Mouse (Mus musculus): ENCODE measurements around the gene Trappc6b.

Gene Trappc6b

DNA sequence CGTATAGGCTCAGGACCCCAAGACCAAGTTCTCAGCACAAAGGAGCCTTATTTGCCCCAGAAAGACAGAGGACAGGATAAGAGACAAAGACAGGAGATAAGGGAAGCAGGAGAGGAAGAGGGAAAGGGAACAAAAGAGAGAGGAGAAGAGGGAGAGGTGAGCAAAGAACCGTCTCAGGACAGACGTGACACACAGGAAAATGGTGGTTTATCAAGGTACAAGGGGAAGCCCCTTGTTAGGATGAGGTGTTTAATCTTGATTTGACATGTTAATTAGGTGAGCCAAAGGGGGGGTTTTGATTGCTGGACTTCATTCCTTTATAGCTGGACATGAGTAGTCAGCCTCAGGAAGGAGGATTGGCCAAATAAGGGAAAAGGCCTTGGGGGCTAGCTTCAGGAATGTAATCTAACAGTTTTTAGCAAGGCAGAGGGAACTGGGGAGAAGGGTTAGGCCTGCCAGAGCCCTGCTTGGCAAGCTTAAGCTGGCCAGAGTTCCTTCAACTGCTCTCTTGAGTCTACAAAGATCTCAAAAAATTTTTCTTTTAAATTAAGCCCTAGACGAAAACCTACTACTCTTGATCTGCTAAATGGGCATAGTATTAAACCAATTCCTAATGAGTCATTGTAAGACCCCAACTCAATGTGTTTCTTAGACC, 5.9 kb downstream of the Trappc6b start:
- ATAC-seq (ENCODE audit: low TSS enrichment) = no peak

DNA sequence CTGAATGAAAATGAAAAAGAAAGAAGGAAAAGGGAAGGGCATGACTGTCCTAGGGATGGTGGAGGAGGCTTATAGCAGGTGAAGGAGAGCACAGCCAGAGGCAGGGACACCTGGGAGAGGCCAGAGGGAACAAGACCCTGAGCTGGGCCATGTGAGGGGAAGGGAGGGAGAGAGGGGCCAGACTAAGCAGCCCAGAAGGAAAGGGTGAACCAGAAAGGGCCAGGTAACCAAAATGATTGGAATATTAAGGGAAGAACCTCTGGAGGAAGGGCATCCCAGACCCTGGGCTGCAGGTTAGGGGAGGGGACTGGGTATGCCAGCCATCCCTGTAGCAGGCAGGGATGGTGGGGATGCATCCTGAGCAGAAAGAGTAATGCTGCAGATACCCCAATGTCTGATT, 7.3 kb downstream of the Trappc6b start:
- ATAC-seq (ENCODE audit: low TSS enrichment) = no peak

DNA sequence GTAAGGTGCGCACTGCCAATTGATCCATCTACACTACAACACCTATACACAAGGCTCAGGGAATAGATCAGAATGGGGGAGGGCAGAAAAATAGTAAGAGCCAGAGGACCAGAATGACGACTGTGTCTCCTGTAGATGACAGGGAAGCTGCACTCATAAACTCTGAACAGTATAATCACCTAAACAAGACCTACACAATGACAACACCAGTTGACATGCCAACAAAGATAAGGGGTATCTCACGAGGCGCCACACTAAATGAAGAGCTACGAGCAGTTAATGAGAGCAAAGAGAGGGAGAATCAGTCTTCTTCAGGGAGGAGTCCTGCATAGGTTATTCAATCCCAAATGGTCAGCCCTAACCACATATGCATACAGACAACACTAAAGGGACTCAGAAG, 8.1 kb downstream of the Trappc6b start:
- no peak for ATAC-seq (ENCODE audit: low TSS enrichment)

DNA sequence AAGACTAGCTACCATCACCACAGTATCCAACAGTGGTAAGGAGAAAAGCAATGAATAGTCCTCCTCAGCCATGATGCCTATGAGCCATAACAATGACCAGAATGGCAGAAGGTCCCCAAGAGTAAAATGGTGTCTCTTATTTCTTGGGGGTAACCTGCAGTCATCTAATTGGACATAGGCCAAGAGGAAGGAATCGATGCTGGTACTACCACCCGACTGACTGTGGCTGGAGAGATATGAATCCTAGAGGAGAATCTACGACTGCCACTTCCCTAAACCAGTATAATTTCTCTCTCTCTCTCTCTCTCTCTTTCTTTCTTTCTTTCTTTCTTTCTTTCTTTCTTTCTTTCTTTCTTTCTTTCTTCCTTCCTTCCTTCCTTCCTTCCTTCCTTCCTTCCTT, 8.8 kb downstream of the Trappc6b start:
- no peak for ATAC-seq (ENCODE audit: low TSS enrichment)

DNA sequence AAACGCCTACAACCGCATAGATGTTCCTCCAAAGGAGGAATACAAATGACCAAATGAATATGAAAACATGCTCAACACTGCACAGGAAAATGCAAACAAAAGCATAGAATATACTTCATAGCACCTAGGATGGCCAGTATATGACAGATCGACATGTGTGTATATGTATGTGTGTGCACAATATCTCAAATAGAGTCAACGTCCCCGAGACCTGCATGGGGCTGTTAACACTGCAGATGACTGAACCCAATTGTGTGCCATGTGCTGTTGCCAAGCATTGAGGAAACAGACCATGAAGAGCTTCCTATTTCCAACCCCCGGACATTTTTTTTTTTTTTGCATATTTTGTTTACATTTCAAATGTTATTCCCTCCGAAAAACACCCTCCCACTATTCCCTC, 20.4 kb downstream of the Trappc6b start:
- peak; percentile 34; the same call in 1 of the 2 replicates for ATAC-seq (ENCODE audit: low TSS enrichment)

DNA sequence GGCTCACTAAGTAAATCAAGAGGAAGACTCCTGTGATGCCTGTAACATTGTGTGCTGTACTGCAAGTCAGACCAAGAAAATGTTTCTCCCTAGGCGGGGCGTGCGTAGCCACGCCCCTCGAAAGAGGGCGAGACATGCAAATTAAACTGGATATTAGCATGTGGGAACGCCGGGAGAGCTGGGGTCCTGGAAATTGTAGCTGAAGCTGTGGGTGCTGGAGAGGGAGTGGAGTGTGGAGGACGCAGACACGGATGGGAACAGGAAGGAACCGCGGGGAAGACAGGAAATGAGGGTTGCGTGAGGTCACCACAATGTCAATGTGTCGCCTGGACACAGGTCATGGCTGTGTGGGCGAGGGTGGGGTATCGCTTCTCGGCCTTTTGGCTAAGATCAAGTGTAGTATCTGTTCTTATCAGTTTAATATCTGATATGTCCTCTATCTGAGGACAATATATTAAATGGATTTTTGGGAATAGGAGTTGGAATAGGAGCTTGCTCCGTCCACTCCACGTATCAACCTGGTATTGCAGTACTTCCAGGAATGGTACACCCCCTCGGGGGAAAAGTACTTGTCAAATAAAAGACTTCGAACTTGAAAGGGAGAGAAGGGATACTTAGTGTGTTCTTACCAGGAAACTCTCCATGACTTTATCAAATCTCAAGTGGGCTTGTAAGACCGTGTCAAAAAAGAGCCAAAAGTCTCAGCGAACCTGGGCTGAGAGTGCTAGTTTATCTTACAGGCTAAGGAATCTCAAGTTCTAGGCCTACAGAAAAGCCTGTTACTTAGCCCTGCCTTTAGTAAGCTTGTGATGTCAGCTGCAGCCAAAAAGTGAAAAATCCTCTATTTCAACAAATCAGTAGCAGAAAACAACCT, 21.1 kb downstream of the Trappc6b start:
- peak; percentile 50 for ATAC-seq (ENCODE audit: low TSS enrichment)

DNA sequence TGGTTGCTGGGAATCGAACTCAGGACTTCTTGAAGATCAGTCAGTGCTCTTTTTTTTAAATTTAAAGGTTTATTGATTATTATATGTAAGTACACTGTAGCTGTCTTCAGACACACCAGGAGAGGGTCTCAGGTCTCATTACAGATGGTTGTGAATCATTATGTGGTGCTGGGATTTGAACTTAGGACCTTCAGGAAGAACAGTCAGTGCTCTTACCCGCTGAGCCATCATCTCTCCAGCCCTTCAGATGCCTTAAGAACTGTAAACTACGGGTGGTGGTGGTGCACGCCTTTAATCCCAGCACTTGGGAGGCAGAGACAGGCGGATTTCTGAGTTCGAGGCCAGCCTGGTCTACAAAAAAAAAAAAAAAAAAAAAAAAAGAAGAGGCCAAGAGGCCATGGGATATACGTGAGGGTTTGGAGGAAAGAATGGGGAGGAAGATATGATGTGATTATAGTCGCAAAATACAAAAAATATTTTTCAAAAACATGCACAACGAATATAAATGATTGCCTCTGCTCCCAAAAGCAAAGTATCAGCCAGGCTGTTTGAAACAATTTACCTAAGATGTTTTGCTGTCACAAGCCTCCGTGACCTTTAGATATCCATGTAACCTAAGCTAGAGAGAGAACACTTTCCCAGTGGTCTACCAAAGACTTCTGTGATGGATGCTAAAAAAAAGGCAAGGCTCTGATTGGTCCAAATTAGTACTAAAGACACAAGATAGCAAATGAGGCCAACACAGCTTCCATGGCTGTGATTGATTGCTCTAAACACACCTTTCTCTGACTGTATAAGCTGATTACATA, 21.9 kb downstream of the Trappc6b start:
- ATAC-seq (ENCODE audit: low TSS enrichment) = no peak

DNA sequence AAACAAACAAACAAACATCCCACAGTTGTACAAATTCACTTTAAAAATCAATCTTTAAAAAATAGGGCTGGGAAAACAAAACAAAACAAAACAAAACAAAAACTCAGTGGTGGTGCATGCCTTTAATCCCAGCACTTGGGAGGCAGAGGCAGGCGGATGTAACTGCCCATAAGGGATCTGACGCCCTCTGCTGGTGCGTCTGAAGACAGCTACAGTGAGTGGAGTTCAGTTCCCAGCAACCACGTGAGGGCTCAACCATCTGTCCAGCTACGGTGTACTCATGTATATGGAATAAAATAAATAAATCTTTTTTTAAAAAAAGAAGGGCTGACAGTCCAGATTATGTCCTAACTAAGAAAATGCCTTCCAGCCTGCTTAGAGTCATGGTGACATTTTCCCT, 29.2 kb downstream of the Trappc6b start:
- ATAC-seq (ENCODE audit: low TSS enrichment) = no peak

DNA sequence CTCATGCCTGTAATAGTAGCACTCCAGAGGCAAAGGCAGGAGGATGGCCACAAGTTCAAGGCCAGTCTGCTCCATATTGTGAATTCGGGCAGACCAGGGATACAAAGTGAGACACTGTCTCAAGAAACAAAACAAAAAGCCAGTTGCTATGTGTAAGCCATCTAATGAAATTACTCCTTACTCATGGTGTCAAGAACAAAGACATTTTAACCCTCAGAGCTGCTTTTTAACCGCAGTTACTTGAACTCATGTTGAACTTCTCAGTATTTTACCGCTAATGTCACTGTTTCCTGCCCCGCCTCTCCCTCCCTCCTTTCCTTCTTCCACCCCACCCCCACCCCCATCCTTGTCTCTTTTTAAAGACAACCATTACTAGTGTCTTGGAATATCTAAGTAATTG, 40.0 kb downstream of the Trappc6b start:
- ATAC-seq (ENCODE audit: low TSS enrichment) = no peak

DNA sequence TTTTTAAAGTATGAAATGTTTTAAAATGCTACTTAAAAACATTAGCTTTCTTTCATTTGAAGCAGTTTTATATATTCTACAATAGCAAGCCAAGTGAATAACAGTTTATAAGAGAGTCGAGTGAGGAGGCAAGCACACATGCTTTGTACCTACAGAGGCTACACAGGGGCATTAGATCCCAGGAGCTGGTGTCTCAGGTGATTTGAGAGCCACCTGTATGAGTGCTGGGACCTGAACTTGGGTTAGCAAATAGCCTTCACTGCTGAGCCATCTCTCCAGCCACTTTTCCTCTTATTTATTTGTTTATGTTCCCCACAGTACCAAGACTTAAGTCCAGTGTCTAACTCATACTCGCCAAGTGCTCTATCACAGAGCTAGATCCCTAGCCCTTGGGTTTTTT, 41.4 kb downstream of the Trappc6b start:
- ATAC-seq (ENCODE audit: low TSS enrichment) = no peak

DNA sequence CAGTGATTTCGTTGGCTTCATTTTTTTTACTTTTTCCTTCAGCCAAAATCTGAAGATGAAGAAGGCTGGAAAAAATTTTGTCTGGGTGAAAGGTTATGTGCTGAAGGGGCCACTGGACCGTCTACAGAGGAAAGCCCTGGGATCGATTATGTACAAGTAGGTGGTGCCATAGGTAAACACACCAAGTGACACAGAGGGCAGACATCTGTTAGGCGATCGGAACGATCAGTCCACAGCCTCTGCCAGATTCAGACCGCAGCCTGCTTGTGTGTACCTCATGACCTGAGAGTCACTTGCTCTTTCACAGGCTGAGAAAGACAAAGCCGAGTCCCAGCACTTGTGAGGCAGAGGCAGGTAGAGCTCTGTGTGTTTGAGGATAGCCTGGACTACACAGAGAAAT, 43.3 kb downstream of the Trappc6b start:
- no peak for ATAC-seq (ENCODE audit: low TSS enrichment)

DNA sequence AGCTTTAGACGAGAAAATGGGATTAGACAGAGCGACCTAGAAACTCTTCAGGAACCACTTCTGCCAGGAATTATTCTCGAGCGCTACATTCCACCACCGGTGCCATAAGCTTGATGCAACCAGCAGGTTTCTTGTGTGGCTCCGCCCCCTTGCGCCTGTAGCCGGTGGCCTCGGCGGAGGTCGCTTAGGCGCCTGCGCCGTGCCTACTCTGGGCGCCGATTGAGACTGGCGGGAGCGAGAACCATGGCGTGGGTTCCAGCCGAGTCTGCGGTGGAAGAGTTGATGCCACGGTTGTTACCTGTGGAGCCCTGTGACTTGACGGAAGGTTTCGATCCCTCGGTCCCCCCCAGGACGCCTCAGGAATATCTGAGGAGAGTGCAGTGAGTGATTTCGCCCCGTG, 48.0 kb downstream of the Trappc6b start, which contains the start of gene Gemin2:
Gene Gemin2, plus strand, starts transcription at position 160 of the 400 bp plus-strand sequence.
- peak; percentile 77 for ATAC-seq (ENCODE audit: low TSS enrichment)

DNA sequence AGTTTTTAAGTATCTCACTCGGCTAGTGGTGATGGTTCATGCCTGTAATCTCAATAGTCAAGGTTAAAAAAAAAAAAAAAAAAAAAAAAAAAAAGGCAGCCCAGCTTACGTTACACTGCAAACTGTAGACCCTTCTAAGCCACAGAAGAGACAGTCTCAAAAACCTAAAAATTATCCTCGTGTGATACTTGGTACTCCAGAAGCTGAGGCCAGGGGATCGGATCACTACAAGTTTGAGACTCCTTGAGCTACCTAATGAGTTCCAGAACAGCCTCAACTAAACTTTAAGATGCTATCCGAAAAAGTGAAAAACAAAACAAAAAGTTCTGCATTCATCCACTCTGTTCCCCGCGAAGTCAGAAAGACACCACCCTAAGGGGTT, 48.6 kb downstream of the Trappc6b start:
- no peak for ATAC-seq (ENCODE audit: low TSS enrichment)

DNA sequence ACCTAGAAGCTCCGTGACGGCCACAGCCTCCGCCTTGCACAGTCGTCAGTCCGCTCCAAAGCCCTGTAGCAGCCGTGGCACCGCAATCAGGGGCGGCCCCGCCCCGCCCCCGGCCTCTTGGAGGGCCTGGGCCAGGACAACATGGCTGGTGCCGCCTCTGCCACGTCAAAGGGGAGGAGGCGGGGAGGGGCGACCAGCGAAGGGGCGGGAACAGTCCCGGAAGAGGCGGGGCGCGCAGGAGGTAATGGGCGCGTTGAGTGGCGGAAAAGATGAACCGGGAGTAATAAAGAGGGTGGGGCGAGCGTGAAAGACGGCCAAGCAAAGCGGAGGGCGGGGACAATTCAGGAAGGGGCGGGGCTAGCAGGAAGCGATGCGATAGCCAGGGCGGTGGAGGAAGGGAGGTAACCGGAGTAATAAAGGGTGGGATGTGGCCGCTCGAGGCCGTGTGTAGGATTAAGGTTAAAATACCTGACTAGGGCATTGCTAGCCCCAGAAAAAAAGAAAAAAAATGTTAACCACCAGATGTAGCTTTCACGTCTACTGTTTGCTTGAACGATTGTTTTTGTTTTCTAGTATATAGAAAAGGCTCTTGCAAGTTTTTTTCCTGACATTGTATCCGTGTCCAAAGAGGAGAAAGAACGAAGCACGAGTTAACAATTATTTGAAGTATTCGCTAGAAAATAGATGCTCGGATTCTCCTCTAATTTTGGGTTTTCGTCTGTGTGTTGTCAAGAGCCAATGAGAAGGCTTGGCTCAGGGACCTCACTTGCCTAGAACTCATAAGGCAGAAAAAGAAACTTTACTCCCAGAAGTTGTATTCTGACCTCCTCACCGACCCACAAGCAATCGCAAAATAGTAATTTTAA, 49.2 kb downstream of the Trappc6b start, which contains the start of gene Sec23a:
Gene Sec23a, minus strand, starts transcription at position 174 of the 866 bp plus-strand sequence.
- peak; percentile 91 for ATAC-seq (ENCODE audit: low TSS enrichment)

DNA sequence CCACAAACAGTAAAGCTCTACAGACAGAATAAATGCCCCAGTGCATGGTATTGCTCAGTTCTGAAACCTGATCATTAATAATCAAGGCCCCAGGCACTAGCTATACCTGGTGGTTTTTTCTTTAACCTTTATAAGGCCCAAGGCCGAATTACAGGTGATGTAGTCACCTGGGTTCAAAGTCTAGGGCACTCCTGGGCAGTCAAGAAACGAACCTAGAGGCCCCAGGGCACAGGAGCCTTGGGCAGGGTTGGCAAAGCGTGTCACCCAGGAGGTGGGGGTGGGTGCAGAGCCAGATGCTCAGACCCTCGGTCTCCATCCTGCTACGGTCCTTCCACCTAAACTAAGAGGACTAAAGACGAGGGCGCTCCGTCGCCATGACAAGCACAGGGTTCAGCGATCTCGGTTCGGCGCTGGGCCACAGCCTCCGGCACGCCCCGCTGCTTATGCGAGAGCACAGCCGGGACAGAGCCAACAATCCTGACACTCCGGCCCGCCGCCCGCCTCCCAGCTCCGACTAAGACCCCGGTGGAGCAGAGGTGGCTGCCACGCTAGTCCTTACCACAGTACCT, 49.9 kb downstream of the Trappc6b start:
- ATAC-seq (ENCODE audit: low TSS enrichment) = no peak; the same call in 1 of the 2 replicates

DNA sequence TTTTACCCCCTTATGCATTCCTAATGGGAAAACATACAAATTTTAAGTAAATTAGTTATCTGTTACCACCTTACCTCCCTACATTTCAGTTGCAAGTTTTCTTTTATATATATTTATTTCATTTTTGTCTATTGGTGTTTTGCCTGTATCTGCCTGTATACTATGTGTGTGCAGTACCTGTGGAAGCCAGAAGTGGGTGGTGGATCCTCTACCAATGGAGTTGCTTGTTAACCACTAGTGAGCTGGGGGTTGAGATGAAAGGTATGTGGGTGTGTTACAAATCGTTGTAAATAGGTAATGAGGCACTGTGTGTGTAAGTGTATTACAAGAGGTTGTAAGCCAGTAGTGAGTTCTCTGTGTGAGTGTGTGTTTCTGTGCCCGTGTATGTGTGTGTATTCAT, 50.8 kb downstream of the Trappc6b start:
- ATAC-seq (ENCODE audit: low TSS enrichment) = no peak
